Comparison of ENCODE assay signal across 8 mouse cellular contexts in genomic region chr12:8641425-8641735, GRCm38 (mm10). TPM values are rescaled to one million over a fixed set of nuclear protein-coding genes. Genes with fewer than 3 reads are reported as not detected.
DNase-seq lines count a peak whose midpoint lies in the region; ATAC-seq and TF ChIP-seq lines count a peak whose summit lies in the region.
"Had no signal": no experiment of that assay in that cellular context is flagged by ENCODE, and none has a peak within 500 bp of the region (broad histone marks: within the 10 kb centered on the region; RNA-seq: fewer than 3 reads in every experiment).

No protein-coding gene starts in this region.

- no peak overlapping the region for H3K27ac ChIP-seq in lung, embryonic 14.5 days (ENCODE audit: low read depth)
- H3K27ac ChIP-seq in embryonic facial prominence, embryonic 15.5 days (replicated peaks) = peak overlapping the region; percentile 63; the same call in 1 of the 2 replicates
- H3K27ac ChIP-seq in intestine, embryonic 14.5 days (ENCODE audit: low read depth) = no peak overlapping the region
- H3K27ac ChIP-seq in midbrain, embryonic 15.5 days = peak overlapping the region; percentile 99

- no peaks in the 10 kb centered on the region for H3K4me1 ChIP-seq in lung, embryonic 14.5 days (ENCODE audit: insufficient read depth)
- no peaks in the 10 kb centered on the region; the same call in 1 of the 2 replicates for H3K4me1 ChIP-seq in embryonic facial prominence, embryonic 15.5 days
- no peaks in the 10 kb centered on the region for H3K4me1 ChIP-seq in intestine, embryonic 14.5 days (replicated peaks; ENCODE audit: control insufficient read depth, insufficient read depth, low read length)
- H3K4me1 ChIP-seq in midbrain, embryonic 15.5 days = no peaks in the 10 kb centered on the region

- no peak for DNase-seq in lung, embryonic 14.5 days
- no peak for DNase-seq in lung, postnatal 14 days
- DNase-seq in intestine, embryonic 14.5 days (ENCODE audit: low spot score) = no peak
- DNase-seq in urinary bladder, postnatal 14 days (ENCODE audit: low spot score) = no peak

- 5% methylated on average over 10 of the region's 10 CpGs for WGBS in lung, embryonic 14.5 days
- 6% methylated on average over 10 of the region's 10 CpGs for WGBS in embryonic facial prominence, embryonic 15.5 days
- WGBS in intestine, embryonic 14.5 days = 5% methylated on average over 10 of the region's 10 CpGs
- WGBS in midbrain, embryonic 15.5 days = 4% methylated on average over 10 of the region's 10 CpGs

- no peaks in the 10 kb centered on the region for H3K27me3 ChIP-seq in lung, embryonic 14.5 days (ENCODE audit: insufficient read depth, low read length)
- H3K27me3 ChIP-seq in embryonic facial prominence, embryonic 15.5 days = no peaks in the 10 kb centered on the region
- H3K27me3 ChIP-seq in intestine, embryonic 14.5 days (replicated peaks; ENCODE audit: control insufficient read depth, insufficient read depth, low read length) = no peaks in the 10 kb centered on the region
- H3K27me3 ChIP-seq in midbrain, embryonic 15.5 days (replicated peaks) = no peaks in the 10 kb centered on the region

- no peaks in the 10 kb centered on the region for H3K36me3 ChIP-seq in lung, embryonic 14.5 days (ENCODE audit: insufficient read depth)
- H3K36me3 ChIP-seq in embryonic facial prominence, embryonic 15.5 days = no peaks in the 10 kb centered on the region
- H3K36me3 ChIP-seq in intestine, embryonic 14.5 days (ENCODE audit: control insufficient read depth, insufficient read depth, low read length) = no peaks in the 10 kb centered on the region
- H3K36me3 ChIP-seq in midbrain, embryonic 15.5 days (replicated peaks) = no peaks in the 10 kb centered on the region

- peak overlapping the region; percentile 63 for H3K4me2 ChIP-seq in lung, embryonic 14.5 days
- peak overlapping the region; percentile 59 for H3K4me2 ChIP-seq in embryonic facial prominence, embryonic 15.5 days (replicated peaks)
- peak overlapping the region; percentile 54 for H3K4me2 ChIP-seq in intestine, embryonic 14.5 days (ENCODE audit: low read length)
- H3K4me2 ChIP-seq in midbrain, embryonic 15.5 days = peak overlapping the region; percentile 47

- peak overlapping the region; percentile 75 for H3K4me3 ChIP-seq in lung, embryonic 14.5 days (ENCODE audit: low read depth, low read length)
- H3K4me3 ChIP-seq in embryonic facial prominence, embryonic 15.5 days (replicated peaks) = peak overlapping the region; percentile 96
- peak overlapping the region; percentile 90 for H3K4me3 ChIP-seq in intestine, embryonic 14.5 days (ENCODE audit: low read depth, low read length)
- peak overlapping the region; percentile 99 for H3K4me3 ChIP-seq in midbrain, embryonic 15.5 days

- no peak for TF ChIP-seq CTCF in lung, embryonic 14.5 days (IDR thresholded peaks at IDR 0.05; ENCODE audit: low read depth)

- H3K9ac ChIP-seq in lung, embryonic 14.5 days = peak overlapping the region; percentile 93
- H3K9ac ChIP-seq in embryonic facial prominence, embryonic 15.5 days = peak overlapping the region; percentile 98
- H3K9ac ChIP-seq in intestine, embryonic 14.5 days (ENCODE audit: low read length) = peak overlapping the region; percentile 96
- H3K9ac ChIP-seq in midbrain, embryonic 15.5 days = peak overlapping the region; percentile 100

- peak; percentile 35; the same call in 1 of the 2 replicates for ATAC-seq in lung, embryonic 14.5 days (ENCODE audit: insufficient read depth)
- ATAC-seq in embryonic facial prominence, embryonic 15.5 days (ENCODE audit: insufficient number of reproducible peaks, low FRiP score, low TSS enrichment, low read depth) = no peak
- ATAC-seq in intestine, embryonic 14.5 days (replicated peaks; ENCODE audit: low FRiP score, low TSS enrichment, low read depth) = no peak; the same call in 1 of the 2 replicates
- ATAC-seq in midbrain, embryonic 15.5 days (replicated peaks) = peak; percentile 77
- ATAC-seq in monocyte, adult 5-6 weeks (replicated peaks; ENCODE audit: insufficient number of reproducible peaks, low FRiP score, low TSS enrichment, poor library complexity, severe bottlenecking) = no peak

- H3K9me3 ChIP-seq in lung, embryonic 14.5 days (ENCODE audit: low read depth, low read length) = no peaks in the 10 kb centered on the region
- H3K9me3 ChIP-seq in embryonic facial prominence, embryonic 15.5 days (replicated peaks) = no peaks in the 10 kb centered on the region
- no peaks in the 10 kb centered on the region for H3K9me3 ChIP-seq in intestine, embryonic 14.5 days (ENCODE audit: control insufficient read depth, low read length)
- no peaks in the 10 kb centered on the region for H3K9me3 ChIP-seq in midbrain, embryonic 15.5 days

RNA-seq across cellular contexts. Expression of gene Pum2, which starts 32.6 kb away (rescaled TPM):
- polyA plus RNA-seq in lung, embryonic 14.5 days (2014; fragmentation: Nextera tagmentation; extraction: Ambion mirVana) = 64.2 and 64.5 TPM in 2 replicates
- 39.2 and 41.0 TPM in 2 replicates for polyA plus RNA-seq in embryonic facial prominence, embryonic 15.5 days (2015; fragmentation: Nextera tagmentation; extraction: Ambion mirVana)
- polyA plus RNA-seq in intestine, embryonic 14.5 days (2014; fragmentation: Nextera tagmentation; extraction: Ambion mirVana) = 59.2 and 71.8 TPM in 2 replicates
- polyA plus RNA-seq in midbrain, embryonic 15.5 days (2015; fragmentation: Nextera tagmentation; extraction: Ambion mirVana) = 50.0 and 51.1 TPM in 2 replicates
- total RNA-seq in monocyte, adult 5-6 weeks (2017) = 129 to 201 TPM (median 138 TPM) in 3 replicates

RNA-seq across cellular contexts. Expression of gene Slc7a15, which starts 42.5 kb away (rescaled TPM):
- not detected in 2 replicates for polyA plus RNA-seq in lung, embryonic 14.5 days (2014; fragmentation: Nextera tagmentation; extraction: Ambion mirVana)
- not detected in 2 replicates for polyA plus RNA-seq in embryonic facial prominence, embryonic 15.5 days (2015; fragmentation: Nextera tagmentation; extraction: Ambion mirVana)
- polyA plus RNA-seq in intestine, embryonic 14.5 days (2014; fragmentation: Nextera tagmentation; extraction: Ambion mirVana) = not detected in 2 replicates
- not detected in 2 replicates for polyA plus RNA-seq in midbrain, embryonic 15.5 days (2015; fragmentation: Nextera tagmentation; extraction: Ambion mirVana)
- total RNA-seq in monocyte, adult 5-6 weeks (2017) = not detected in 3 replicates
- total RNA-seq: neutrophil, adult 5-6 weeks had no signal

Comparison
In these comparisons a context has a peak if more than half of its experiments do, and no peak if none do; other contexts are left out.
1. ATAC-seq: peak in lung, embryonic 14.5 days (single experiment) and midbrain, embryonic 15.5 days (single experiment); none in embryonic facial prominence, embryonic 15.5 days (single experiment), intestine, embryonic 14.5 days (single experiment) and monocyte, adult 5-6 weeks (single experiment).
2. H3K27ac ChIP-seq: peak in embryonic facial prominence, embryonic 15.5 days (single experiment) and midbrain, embryonic 15.5 days (single experiment); none in lung, embryonic 14.5 days (single experiment) and intestine, embryonic 14.5 days (single experiment).
3. Peak in every context shown above with its lines, with median percentiles within 50 percentile points of each other: H3K4me2 ChIP-seq, H3K4me3 ChIP-seq and H3K9ac ChIP-seq.